In genomic region chr2:75605634-75606033, GRCm38 (mm10) we compare ENCODE assay signal across 8 mouse cellular contexts. TPM values are rescaled to one million over a fixed set of nuclear protein-coding genes. Genes with fewer than 3 reads are reported as not detected.
DNase-seq lines count a peak whose midpoint lies in the region; ATAC-seq and TF ChIP-seq lines count a peak whose summit lies in the region.

No protein-coding gene starts in this region.

- intact Hi-C loops in gastrocnemius, postnatal 36 days (cut with DNase I), result loop anchor here (1.0 to 10.0 kb wide), 3 partner anchors 176 to 359 kb away; no protein-coding TSS in a partner anchor
- intact Hi-C loops in gastrocnemius, postnatal 14 days (cut with DNase I; ENCODE audit: low total_unique reads), result loop anchor here (10.0 kb wide), 1 partner anchor 359 kb away; no protein-coding TSS in a partner anchor

- H3K27ac ChIP-seq in kidney, postnatal 0 days, result no peak overlapping the region

- H3K36me3 ChIP-seq in kidney, postnatal 0 days (ENCODE audit: insufficient read depth, low read length), result no peaks in the 10 kb centered on the region

- TF ChIP-seq CTCF in kidney, postnatal 0 days (IDR thresholded peaks at IDR 0.05; ENCODE audit: low read depth), result peak; percentile 100

- H3K4me1 ChIP-seq in kidney, postnatal 0 days (replicated peaks; ENCODE audit: insufficient read depth, low read length), result peaks cover 10% of the 10 kb centered on the region

- WGBS in kidney, postnatal 0 days, result 2% methylated on average over 7 of the region's 7 CpGs

- DNase-seq in gastrocnemius, postnatal 10 days, result peak; percentile 38
- DNase-seq in gastrocnemius, postnatal 36 days, result no peak
- peak; percentile 21 to 47 for DNase-seq in CD8-positive naive resting alpha-beta T cell, adult 2 months (ENCODE audit: low read depth in 2 of 2, low spot score in 2 of 2)
- peak; percentile 60 for DNase-seq in c-Kit-positive CD71-positive TER-119-negative erythroid progenitor cells, embryonic 14.5 days (ENCODE audit: low read depth)
- DNase-seq in gastrocnemius, postnatal 14 days, result peak; percentile 29
- DNase-seq in kidney, postnatal 0 days (ENCODE audit: low spot score), result peak; percentile 91
- peak; percentile 45 for DNase-seq in testis, postnatal 14 days (ENCODE audit: low spot score)

- no peak for ATAC-seq in kidney, postnatal 0 days (replicated peaks; ENCODE audit: low FRiP score, low read depth)
- ATAC-seq in megakaryocyte progenitor cell, adult 5-6 weeks (replicated peaks; ENCODE audit: poor library complexity), result peak; percentile 56

- no peak overlapping the region for H3K4me2 ChIP-seq in kidney, postnatal 0 days (ENCODE audit: low read length)

- no peak overlapping the region for H3K9ac ChIP-seq in kidney, postnatal 0 days (ENCODE audit: low read depth, low read length)

- H3K27me3 ChIP-seq in kidney, postnatal 0 days (ENCODE audit: insufficient read depth, low read length), result no peaks in the 10 kb centered on the region

- no peaks in the 10 kb centered on the region for H3K9me3 ChIP-seq in kidney, postnatal 0 days (replicated peaks; ENCODE audit: low read length)

- H3K4me3 ChIP-seq in kidney, postnatal 0 days (replicated peaks; ENCODE audit: low read depth, low read length), result no peak overlapping the region

RNA-seq across cellular contexts. Expression of gene Hnrnpa3, which starts 53.4 kb away (rescaled TPM):
- total RNA-seq in gastrocnemius, postnatal 10 days (2021), result 100 to 1,000 TPM; 280 to 305 TPM
- 100 to 1,000 TPM in 1 of 2 experiments, 10 to 100 TPM in 1; 96.6 to 134 TPM for total RNA-seq in gastrocnemius, postnatal 36 days (2021)
- total RNA-seq in gastrocnemius, postnatal 14 days (2021), result 100 to 1,000 TPM; 144 to 187 TPM
- 240 and 270 TPM in 2 replicates for polyA plus RNA-seq in kidney, postnatal 0 days (2015; fragmentation: Nextera tagmentation; extraction: Ambion mirVana)
- 914 and 949 TPM in 2 replicates for total RNA-seq in megakaryocyte progenitor cell, adult 5-6 weeks (2015)
- total RNA-seq in megakaryocyte progenitor cell, adult 5-6 weeks (2017), result 277 and 390 TPM in 2 replicates

Comparison
In these comparisons a context has a peak if more than half of its experiments do, and no peak if none do; other contexts are left out.
1. DNase-seq: peak in gastrocnemius, postnatal 10 days (single experiment), CD8-positive naive resting alpha-beta T cell, adult 2 months (2 of 2), c-Kit-positive CD71-positive TER-119-negative erythroid progenitor cells, embryonic 14.5 days (single experiment), gastrocnemius, postnatal 14 days (single experiment), kidney, postnatal 0 days (single experiment) and testis, postnatal 14 days (single experiment); none in gastrocnemius, postnatal 36 days (0 of 2).